Mouse (Mus musculus) MEL (cell line): ENCODE measurements at regions not wholly inside any gene's neighbourhood (a gene's known extent, or its start where the extent isn't known, plus 50 kb on each side); places are given as distances from the start of the nearest gene placed in this dataset.

Experiments used
- DNase-seq: peaks from one replicate; pipeline ENCODE4 v3.0.0; 2011; ENCODE audit warnings: low read depth, low spot score
- H3K27ac ChIP-seq: 2 replicates; pipeline ENCODE4 v1.5.1; 2012; ENCODE audit warnings: low read depth, mild to moderate bottlenecking, control low read depth, low read length, moderate library complexity; ENCODE audit not compliant: control insufficient read depth
- H3K27me3 ChIP-seq, 2 experiments: fragments of 150-350 bp in 1 of 2; sonication (generic) in 1 of 2; 2 replicates each; pipeline ENCODE4 v1.6.1; 2012; ENCODE audit warnings: low read length in 2 of 2, mild to moderate bottlenecking in 2 of 2, improper control_type of control experiment in 1 of 2, moderate library complexity in 1 of 2; ENCODE audit not compliant: insufficient read depth in 2 of 2, control insufficient read depth in 1 of 2
- H3K36me3 ChIP-seq, 2 experiments: 2 replicates each; pipeline ENCODE4 v1.6.1; 2012 to 2014; ENCODE audit warnings: low read length in 2 of 2, improper control_type of control experiment in 1 of 2, inconsistent platforms in 1 of 2, mild to moderate bottlenecking in 1 of 2; ENCODE audit not compliant: insufficient read depth in 2 of 2, control insufficient read depth in 1 of 2
- H3K4me1 ChIP-seq, 2 experiments: fragments of 150-350 bp in 1 of 2; sonication (generic) in 1 of 2; 2 replicates each; pipeline ENCODE4 v1.6.1; 2012; ENCODE audit warnings: low read length in 2 of 2, improper control_type of control experiment in 1 of 2, mild to moderate bottlenecking in 1 of 2; ENCODE audit not compliant: insufficient read depth in 2 of 2, control insufficient read depth in 1 of 2
- H3K4me3 ChIP-seq, 2 experiments: fragments of 150-350 bp in 1 of 2; sonication (generic) in 1 of 2; 2 replicates each; pipeline ENCODE4 v1.5.1; 2012; ENCODE audit warnings: low read depth in 2 of 2, low read length in 2 of 2, mild to moderate bottlenecking in 2 of 2, moderate library complexity in 2 of 2, control low read depth in 1 of 2, improper control_type of control experiment in 1 of 2; ENCODE audit not compliant: control insufficient read depth in 1 of 2, insufficient read depth in 1 of 2
- H3K79me2 ChIP-seq: 2 replicates; pipeline ENCODE4 v1.6.1; 2012; ENCODE audit warnings: mild to moderate bottlenecking, low read length, moderate library complexity; ENCODE audit not compliant: control insufficient read depth, poor library complexity, insufficient read depth
- H3K9ac ChIP-seq: 2 replicates; pipeline ENCODE4 v1.6.1; 2012; ENCODE audit warnings: low read depth, mild to moderate bottlenecking, control low read depth, low read length, moderate library complexity; ENCODE audit not compliant: control insufficient read depth, poor library complexity, severe bottlenecking
- H3K9me3 ChIP-seq: fragments of 150-350 bp; sonication (generic); replicated peaks from 2 replicates; pipeline ENCODE4 v1.6.1; 2012; ENCODE audit warnings: mild to moderate bottlenecking, low read length, improper control_type of control experiment, moderate library complexity; ENCODE audit not compliant: insufficient read depth
- BHLHE40 ChIP-seq: IDR thresholded peaks from 2 replicates; pipeline ENCODE4 v1.6.1; 2012; ENCODE audit warnings: low read depth, mild to moderate bottlenecking, inconsistent platforms, low read length, improper control_type of control experiment, borderline replicate concordance
- CHD1 ChIP-seq: IDR thresholded peaks from 2 replicates; pipeline ENCODE4 v1.6.1; 2012; ENCODE audit warnings: low read depth, mild to moderate bottlenecking, inconsistent platforms, low read length, improper control_type of control experiment
- CHD2 ChIP-seq: IDR thresholded peaks from 2 replicates; pipeline ENCODE4 v1.6.1; 2011; ENCODE audit warnings: low read length, improper control_type of control experiment
- CTCF ChIP-seq, 3 experiments: IDR thresholded peaks in 2 of 3; conservative IDR thresholded peaks in 1 of 3; 2 replicates each; pipeline ENCODE4 v1.5.1; 2011 to 2012; ENCODE audit warnings: low read length in 3 of 3, low read depth in 2 of 3, mild to moderate bottlenecking in 2 of 3, improper control_type of control experiment in 1 of 3, inconsistent platforms in 1 of 3, mixed read lengths in 1 of 3, moderate library complexity in 1 of 3; ENCODE audit not compliant: control insufficient read depth in 1 of 3, insufficient read depth in 1 of 3, poor library complexity in 1 of 3, severe bottlenecking in 1 of 3
- ELF1 ChIP-seq: IDR thresholded peaks from 2 replicates; pipeline ENCODE4 v1.6.1; 2014; ENCODE audit warnings: low read depth, mild to moderate bottlenecking, inconsistent platforms, low read length, improper control_type of control experiment, moderate library complexity
- EP300 ChIP-seq, 2 experiments: IDR thresholded peaks; 2 replicates each; pipeline ENCODE4 v1.6.1; 2011; ENCODE audit warnings: improper control_type of control experiment in 2 of 2, low read length in 2 of 2, low read depth in 1 of 2, mild to moderate bottlenecking in 1 of 2
- GABPA ChIP-seq: IDR thresholded peaks from 2 replicates; pipeline ENCODE4 v1.6.1; 2012; ENCODE audit warnings: low read depth, mild to moderate bottlenecking, inconsistent platforms, low read length, improper control_type of control experiment, moderate library complexity
- GATA1 ChIP-seq: IDR thresholded peaks from 2 replicates; pipeline ENCODE4 v1.6.1; 2011; ENCODE audit warnings: low read depth, low read length, improper control_type of control experiment
- KAT2A ChIP-seq: conservative IDR thresholded peaks from 2 replicates; pipeline ENCODE4 v1.6.1; 2012; ENCODE audit warnings: low read depth, low read length, improper control_type of control experiment, inconsistent platforms
- MAFK ChIP-seq: IDR thresholded peaks from 2 replicates; pipeline ENCODE4 v1.6.1; 2011; ENCODE audit warnings: low read depth, mild to moderate bottlenecking, low read length, improper control_type of control experiment, borderline replicate concordance
- MAX ChIP-seq: IDR thresholded peaks from 2 replicates; pipeline ENCODE4 v1.6.1; 2011; ENCODE audit warnings: low read length, improper control_type of control experiment
- MYB ChIP-seq: IDR thresholded peaks from 2 replicates; pipeline ENCODE4 v1.6.1; 2011; ENCODE audit warnings: mild to moderate bottlenecking, low read depth, low read length, improper control_type of control experiment
- MYC ChIP-seq: IDR thresholded peaks from 2 replicates; pipeline ENCODE4 v1.6.1; 2011; ENCODE audit warnings: low read depth, mild to moderate bottlenecking, low read length, improper control_type of control experiment, moderate library complexity
- NRF1 ChIP-seq: IDR thresholded peaks from 2 replicates; pipeline ENCODE4 v1.6.1; 2014; ENCODE audit warnings: low read depth, mild to moderate bottlenecking, inconsistent platforms, low read length, improper control_type of control experiment, moderate library complexity; ENCODE audit not compliant: poor library complexity, insufficient read depth, severe bottlenecking
- POLR2AphosphoS5 ChIP-seq: IDR thresholded peaks from 2 replicates; pipeline ENCODE4 v1.6.1; 2012; ENCODE audit warnings: low read depth, borderline replicate concordance, mild to moderate bottlenecking, inconsistent platforms, low read length, moderate library complexity, mixed read lengths
- SMC3 ChIP-seq: IDR thresholded peaks from 2 replicates; pipeline ENCODE4 v1.6.1; 2011; ENCODE audit warnings: low read depth, low read length, improper control_type of control experiment
- TAL1 ChIP-seq: IDR thresholded peaks from 2 replicates; pipeline ENCODE4 v1.6.1; 2012; ENCODE audit warnings: mild to moderate bottlenecking, inconsistent platforms, low read length, moderate library complexity, mixed read lengths
- USF1 ChIP-seq: IDR thresholded peaks from 2 replicates; pipeline ENCODE4 v1.6.1; 2014; ENCODE audit warnings: low read depth, mild to moderate bottlenecking, inconsistent platforms, low read length, improper control_type of control experiment, moderate library complexity
- ZMIZ1 ChIP-seq: IDR thresholded peaks from 2 replicates; pipeline ENCODE4 v1.6.1; 2012; ENCODE audit warnings: low read depth, mild to moderate bottlenecking, inconsistent platforms, low read length, improper control_type of control experiment, moderate library complexity

DNA sequence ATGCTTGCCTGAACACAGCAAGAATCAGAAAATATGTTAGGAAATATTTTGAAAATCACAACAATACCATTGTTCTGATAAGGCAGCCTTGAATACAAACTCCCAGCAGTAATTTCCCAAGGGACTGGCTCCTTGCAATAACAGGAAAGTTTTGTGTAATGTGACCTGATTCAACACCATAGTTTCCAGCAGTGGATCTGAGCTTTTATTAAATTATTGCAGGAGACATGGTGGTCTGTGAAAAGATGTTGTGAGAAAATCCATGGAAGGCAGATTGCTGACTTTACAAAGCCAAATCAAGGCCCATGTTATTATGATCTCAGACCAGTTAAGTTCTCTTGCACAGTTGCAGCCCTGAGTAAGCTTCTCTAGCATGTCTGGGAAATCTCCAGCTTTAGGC is 116.1 kb downstream of the Rdh14 start:
- H3K27ac ChIP-seq, result no peak overlapping the region
- no peaks in the 10 kb centered on the region for H3K4me1 ChIP-seq
- TF ChIP-seq BHLHE40 (no peak), KAT2A (no peak), ZMIZ1 (no peak), TAL1 (no peak), SMC3 (no peak), CHD2 (no peak), MYC (no peak), MYB (no peak), CHD1 (no peak), NRF1 (no peak), GABPA (no peak), USF1 (no peak), MAFK (no peak), CTCF (IDR thresholded peaks at IDR 0.05 in 2 of 3, conservative IDR thresholded peaks at IDR 0.05 in 1 of 3; ENCODE audit: control insufficient read depth in 1 of 3, insufficient read depth in 1 of 3, low read depth in 2 of 3, low read length in 3 of 3, poor library complexity in 1 of 3, severe bottlenecking in 1 of 3) (no peak), ELF1 (no peak), EP300 (IDR thresholded peaks at IDR 0.05; ENCODE audit: low read depth in 1 of 2, low read length in 2 of 2) (no peak)
- H3K36me3 ChIP-seq, result no peaks in the 10 kb centered on the region
- H3K79me2 ChIP-seq, result no peaks in the 10 kb centered on the region
- no peaks in the 10 kb centered on the region for H3K9me3 ChIP-seq
- no peaks in the 10 kb centered on the region for H3K27me3 ChIP-seq
- H3K9ac ChIP-seq, result no peak overlapping the region
- DNase-seq, result no peak
- H3K4me3 ChIP-seq, result no peak overlapping the region

DNA sequence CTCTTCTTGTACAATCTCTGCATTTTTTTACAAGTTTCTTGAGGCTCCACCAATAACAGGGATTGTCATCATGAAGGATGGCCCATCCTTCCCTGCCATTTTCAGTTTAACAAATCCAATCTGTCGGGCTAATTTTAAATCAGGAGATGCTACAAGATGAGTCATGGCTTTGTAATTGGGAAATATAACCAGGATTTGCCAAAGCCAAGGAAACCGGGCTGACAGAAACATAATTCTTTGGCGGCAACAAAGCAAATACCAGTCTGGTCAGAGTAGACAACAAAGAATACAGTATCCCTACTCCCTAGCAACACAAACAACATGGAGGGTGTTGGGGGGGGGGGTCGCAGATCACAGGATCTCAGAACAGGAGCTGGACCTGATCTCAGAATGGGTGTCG is 123.0 kb downstream of the Rdh14 start:
- DNase-seq, result no peak
- Histone ChIP-seq H3K36me3 (no peaks in the 10 kb centered on the region), H3K9me3 (no peaks in the 10 kb centered on the region), H3K9ac (no peak overlapping the region), H3K4me3 (no peak overlapping the region), H3K27ac (no peak overlapping the region), H3K4me1 (no peaks in the 10 kb centered on the region), H3K79me2 (no peaks in the 10 kb centered on the region), H3K27me3 (no peaks in the 10 kb centered on the region)
- TF ChIP-seq NRF1 (no peak), GATA1 (no peak), MAX (no peak), POLR2AphosphoS5 (no peak)
